13 mouse cellular contexts compared by ENCODE assay signal in genomic region chr9:59455404-59456068, GRCm38 (mm10). TPM values are rescaled to one million over a fixed set of nuclear protein-coding genes. Genes with fewer than 3 reads are reported as not detected.
DNase-seq lines count a peak whose midpoint lies in the region; ATAC-seq lines count a peak whose summit lies in the region.
"Had no signal": no experiment of that assay in that cellular context is flagged by ENCODE, and none has a peak within 500 bp of the region (broad histone marks: within the 10 kb centered on the region; RNA-seq: fewer than 3 reads in every experiment).

No protein-coding gene starts in this region.

- H3K4me1 ChIP-seq in heart, embryonic 12.5 days (replicated peaks), result peaks cover 16% of the 10 kb centered on the region
- H3K4me1 ChIP-seq in intestine, embryonic 15.5 days (replicated peaks), result no peaks in the 10 kb centered on the region
- 0 out of 2 replicates have a peak, but pooled peaks cover 2% of the 10 kb centered on the region for H3K4me1 ChIP-seq in stomach, embryonic 14.5 days (ENCODE audit: control insufficient read depth, insufficient read depth, low read length)

- H3K36me3 ChIP-seq in heart, embryonic 12.5 days, result 0 out of 2 replicates have a peak, but pooled peaks cover 3% of the 10 kb centered on the region
- H3K36me3 ChIP-seq in intestine, embryonic 15.5 days, result no peaks in the 10 kb centered on the region
- H3K36me3 ChIP-seq in stomach, embryonic 14.5 days (ENCODE audit: control insufficient read depth, insufficient read depth, low read length), result peaks cover 3% of the 10 kb centered on the region; the same call in 1 of the 2 replicates
- H3K36me3 ChIP-seq: hindbrain, embryonic 12.5 days had no signal

- no peak overlapping the region for H3K9ac ChIP-seq in heart, embryonic 12.5 days
- no peak overlapping the region for H3K9ac ChIP-seq in intestine, embryonic 15.5 days
- no peak overlapping the region for H3K9ac ChIP-seq in stomach, embryonic 14.5 days (replicated peaks; ENCODE audit: low read depth, low read length)
- H3K9ac ChIP-seq: hindbrain, embryonic 12.5 days had no signal

- H3K4me2 ChIP-seq in heart, embryonic 12.5 days, result no peak overlapping the region
- no peak overlapping the region for H3K4me2 ChIP-seq in intestine, embryonic 15.5 days (replicated peaks)
- H3K4me2 ChIP-seq in stomach, embryonic 14.5 days (replicated peaks; ENCODE audit: low read depth, low read length), result no peak overlapping the region
- H3K4me2 ChIP-seq: hindbrain, embryonic 12.5 days had no signal

- H3K27ac ChIP-seq in heart, embryonic 12.5 days (ENCODE audit: poor library complexity, severe bottlenecking), result no peak overlapping the region
- no peak overlapping the region for H3K27ac ChIP-seq in intestine, embryonic 15.5 days
- H3K27ac ChIP-seq in stomach, embryonic 14.5 days (ENCODE audit: low read length), result no peak overlapping the region
- H3K27ac ChIP-seq: heart, embryonic 10.5 days; hindbrain, embryonic 12.5 days had no signal

- no peaks in the 10 kb centered on the region for H3K27me3 ChIP-seq in heart, embryonic 12.5 days (replicated peaks)
- no peaks in the 10 kb centered on the region for H3K27me3 ChIP-seq in intestine, embryonic 15.5 days (replicated peaks)
- no peaks in the 10 kb centered on the region for H3K27me3 ChIP-seq in stomach, embryonic 14.5 days (ENCODE audit: control insufficient read depth, insufficient read depth, low read length)
- H3K27me3 ChIP-seq: hindbrain, embryonic 12.5 days had no signal

- peak; percentile 57; the same call in 1 of the 2 replicates for ATAC-seq in heart, embryonic 12.5 days (ENCODE audit: insufficient number of reproducible peaks, low FRiP score)
- ATAC-seq in intestine, embryonic 15.5 days, result 0 out of 2 replicates have a peak, but pooled peaks have one; percentile 56
- 0 out of 2 replicates have a peak, but pooled peaks have one; percentile 33 for ATAC-seq in stomach, embryonic 14.5 days (ENCODE audit: insufficient number of reproducible peaks, insufficient read depth, low FRiP score, low read depth)

- no peaks in the 10 kb centered on the region for H3K9me3 ChIP-seq in heart, embryonic 12.5 days (replicated peaks)
- H3K9me3 ChIP-seq in intestine, embryonic 15.5 days, result no peaks in the 10 kb centered on the region
- no peaks in the 10 kb centered on the region for H3K9me3 ChIP-seq in stomach, embryonic 14.5 days (ENCODE audit: control insufficient read depth, low read depth, low read length)
- H3K9me3 ChIP-seq: heart, embryonic 10.5 days; hindbrain, embryonic 12.5 days had no signal

- no peak overlapping the region for H3K4me3 ChIP-seq in heart, embryonic 12.5 days
- no peak overlapping the region for H3K4me3 ChIP-seq in intestine, embryonic 15.5 days (replicated peaks)
- no peak overlapping the region for H3K4me3 ChIP-seq in stomach, embryonic 14.5 days (ENCODE audit: low read depth, low read length)
- H3K4me3 ChIP-seq: heart, embryonic 10.5 days; hindbrain, embryonic 12.5 days had no signal

- intact Hi-C loops in heart, postnatal 25 days (cut with DNase I), result no loop called here

- WGBS in heart, embryonic 12.5 days, result 72% methylated on average over 3 of the region's 3 CpGs
- WGBS in intestine, embryonic 15.5 days, result 65% methylated on average over 3 of the region's 3 CpGs
- 73% methylated on average over 3 of the region's 3 CpGs for WGBS in stomach, embryonic 14.5 days

- DNase-seq in heart, postnatal 25 days (ENCODE audit: low spot score), result no peak
- DNase-seq in Muller cell, postnatal 12 days (ENCODE audit: inconsistent ontology term), result peak; percentile 17
- DNase-seq in adrenal gland, postnatal 10 days, result no peak
- DNase-seq in cerebellum, adult 11-12 months, result no peak
- no peak for DNase-seq in right cerebral cortex, adult 18-20 months
- DNase-seq: cerebellum, postnatal 25 days; spleen, adult 18-20 months; thymus, postnatal 14 days had no signal

RNA-seq across cellular contexts. Expression of gene Arih1, which starts 30.9 kb away (rescaled TPM):
- 20.9 and 21.7 TPM in 2 replicates for polyA plus RNA-seq in heart, embryonic 12.5 days (2016; fragmentation: Nextera tagmentation; extraction: Ambion mirVana)
- total RNA-seq in heart, postnatal 25 days (2021), result 10 to 100 TPM; 72.9 to 84.7 TPM
- polyA plus RNA-seq in intestine, embryonic 15.5 days (2015; fragmentation: Nextera tagmentation; extraction: Ambion mirVana), result 11.5 and 12.7 TPM in 2 replicates
- polyA plus RNA-seq in stomach, embryonic 14.5 days (2014; fragmentation: Nextera tagmentation; extraction: Ambion mirVana), result 18.3 and 19.4 TPM in 2 replicates
- total RNA-seq in adrenal gland, postnatal 10 days (2021), result 10 to 100 TPM; 87.0 to 99.7 TPM
